Mouse (Mus musculus): Measurements from ENCODE around the gene Olfr279.

The Olfr279 gene

DNA sequence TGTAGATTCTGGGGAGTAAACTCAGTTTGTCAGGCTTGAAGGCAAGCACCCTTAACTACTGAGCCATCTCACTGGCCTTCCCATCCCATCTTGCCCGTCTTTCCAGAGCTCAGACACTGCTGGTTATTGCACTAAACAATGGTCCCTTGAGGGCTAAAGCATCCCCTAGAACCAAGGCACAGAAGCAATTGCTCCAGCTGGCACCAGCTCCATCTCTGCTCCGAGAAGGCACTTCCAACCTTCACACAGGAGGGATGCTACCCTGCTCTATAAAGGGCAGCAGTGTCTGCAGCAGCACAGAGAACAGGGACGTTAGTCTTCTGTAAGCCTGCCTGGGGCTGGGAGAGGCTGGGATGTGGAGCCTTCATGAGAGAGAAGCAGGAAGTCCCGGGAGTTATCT lies at the start of gene Olfr279:
Gene Olfr279 (plus strand): TSS at position 301 of the 400 bp plus-strand sequence.
- DNase-seq, result no peak

GRCm38 (mm10) chr15:98444561-98444960 lies 47.6 kb upstream of the Olfr279 start:
- DNase-seq, result no peak

DNA sequence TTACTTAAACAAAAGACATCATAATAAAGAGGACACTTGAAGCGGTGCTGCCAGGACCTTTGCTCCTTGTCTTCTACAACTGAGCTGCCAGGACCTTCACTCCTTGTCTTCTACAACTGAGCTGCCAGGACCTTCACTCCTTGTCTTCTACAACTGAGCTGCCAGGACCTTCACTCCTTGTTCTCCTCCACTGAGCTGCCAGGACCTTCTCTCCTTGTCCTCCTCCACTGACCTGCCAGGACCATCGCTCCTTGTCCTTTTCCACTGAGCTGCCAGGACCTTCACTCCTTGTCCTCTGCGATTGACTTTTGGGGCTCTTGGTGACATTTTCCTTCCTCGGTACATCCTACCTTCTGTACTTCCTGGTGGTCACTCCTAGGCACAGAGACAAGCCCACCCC lies 43.7 kb upstream of the Olfr279 start:
- peak; percentile 58 for DNase-seq

GRCm38 (mm10) chr15:98452288-98452687 lies 39.9 kb upstream of the Olfr279 start, which contains the start of gene Olfr281:
TSS of gene Olfr281 (plus strand) at chr15:98452588.
- no peak for DNase-seq

DNA sequence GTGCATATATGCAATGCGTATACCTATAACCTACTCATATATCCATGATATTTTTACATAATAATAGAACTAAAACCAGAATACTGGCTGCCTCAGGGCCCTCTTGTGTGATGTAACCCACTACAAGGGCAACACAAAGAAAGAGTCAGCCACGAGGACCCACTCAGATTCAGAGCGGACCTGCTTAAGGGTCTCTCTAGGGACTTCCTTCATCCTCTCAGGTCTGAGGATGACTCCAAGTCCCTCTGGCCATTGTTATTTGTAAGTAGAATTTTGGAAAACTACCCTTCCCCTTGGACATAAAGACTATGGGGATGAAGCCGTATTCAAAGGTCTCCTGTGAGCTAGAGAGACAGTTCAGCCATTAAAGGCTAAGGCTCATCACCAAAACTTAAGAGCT lies 22.6 kb upstream of the Olfr279 start, which contains the start of gene OR5BS1P:
Gene OR5BS1P (plus strand): TSS at position 301 of the 400 bp plus-strand sequence.
- DNase-seq, result no peak

DNA sequence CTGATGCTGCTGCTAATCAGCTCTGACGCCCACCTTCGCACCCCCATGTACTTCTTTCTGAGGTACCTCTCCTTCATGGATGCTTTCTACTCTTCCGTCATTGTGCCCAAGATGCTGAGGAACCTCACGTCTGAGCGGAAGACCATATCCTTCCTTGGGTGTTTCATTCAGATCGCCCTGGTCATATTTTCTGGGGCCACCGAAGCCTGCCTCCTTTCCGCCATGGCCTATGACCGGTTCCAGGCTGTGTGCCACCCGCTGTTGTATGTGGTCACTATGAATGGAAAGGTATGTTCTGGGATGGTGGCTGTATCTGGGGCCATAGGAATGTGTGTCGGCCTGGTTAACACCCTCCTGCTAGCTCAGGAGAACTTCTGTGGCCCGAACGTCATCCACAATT lies 20.7 kb upstream of the Olfr279 start:
- DNase-seq, result no peak

DNA sequence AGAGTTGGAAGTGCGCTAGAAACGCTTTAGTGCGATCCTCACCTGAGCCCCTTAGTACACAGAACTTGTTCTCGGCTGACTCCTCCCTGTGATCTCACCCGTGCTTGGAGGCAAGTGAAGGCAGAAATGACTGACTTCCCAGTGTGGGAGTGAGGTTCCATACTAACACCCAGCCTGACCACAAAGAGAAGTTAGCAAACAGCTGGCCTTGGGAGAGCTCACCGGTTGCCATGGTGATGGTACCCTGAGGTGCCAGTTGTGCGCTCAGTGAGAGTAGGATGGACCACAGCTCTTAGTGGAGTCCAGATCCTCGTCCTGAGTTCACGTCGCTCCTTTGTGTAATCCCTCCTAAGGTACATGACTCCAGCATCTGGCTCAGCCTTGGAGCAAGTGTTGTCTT lies 17.2 kb upstream of the Olfr279 start:
- DNase-seq, result no peak

- peak; percentile 74 for DNase-seq
Measured at GRCm38 (mm10) chr15:98475382-98475781, 16.8 kb upstream of the Olfr279 start.

DNA sequence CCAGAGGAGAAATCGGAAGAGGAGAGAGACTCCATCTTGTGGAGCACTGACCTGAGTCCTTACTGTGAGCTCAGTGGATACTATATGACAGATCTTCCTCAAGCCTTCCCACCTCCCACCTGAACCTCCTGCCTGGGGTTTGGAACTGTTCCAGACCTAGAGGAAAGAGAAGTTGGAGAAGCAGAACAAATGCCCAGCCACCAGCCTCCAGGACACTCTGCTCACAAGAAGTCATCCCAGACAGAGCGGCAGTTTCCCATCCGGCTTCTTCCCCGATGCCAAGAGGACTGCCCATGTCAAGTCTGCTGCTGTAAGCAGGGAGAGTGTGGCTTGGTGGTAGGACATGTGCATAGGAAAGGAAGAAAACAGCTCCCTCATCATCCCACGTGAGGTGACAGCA lies 15.9 kb upstream of the Olfr279 start:
- DNase-seq, result no peak

GRCm38 (mm10) chr15:98479568-98480102 lies 12.6 kb upstream of the Olfr279 start:
- no peak for DNase-seq

- no peak for DNase-seq
Measured at GRCm38 (mm10) chr15:98482701-98483100, 9.5 kb upstream of the Olfr279 start, which contains the start of gene Lalba. TSS of gene Lalba (minus strand) at chr15:98482721.

- DNase-seq, result peak; percentile 74
Measured at GRCm38 (mm10) chr15:98483907-98484886, 8.0 kb upstream of the Olfr279 start.

DNA sequence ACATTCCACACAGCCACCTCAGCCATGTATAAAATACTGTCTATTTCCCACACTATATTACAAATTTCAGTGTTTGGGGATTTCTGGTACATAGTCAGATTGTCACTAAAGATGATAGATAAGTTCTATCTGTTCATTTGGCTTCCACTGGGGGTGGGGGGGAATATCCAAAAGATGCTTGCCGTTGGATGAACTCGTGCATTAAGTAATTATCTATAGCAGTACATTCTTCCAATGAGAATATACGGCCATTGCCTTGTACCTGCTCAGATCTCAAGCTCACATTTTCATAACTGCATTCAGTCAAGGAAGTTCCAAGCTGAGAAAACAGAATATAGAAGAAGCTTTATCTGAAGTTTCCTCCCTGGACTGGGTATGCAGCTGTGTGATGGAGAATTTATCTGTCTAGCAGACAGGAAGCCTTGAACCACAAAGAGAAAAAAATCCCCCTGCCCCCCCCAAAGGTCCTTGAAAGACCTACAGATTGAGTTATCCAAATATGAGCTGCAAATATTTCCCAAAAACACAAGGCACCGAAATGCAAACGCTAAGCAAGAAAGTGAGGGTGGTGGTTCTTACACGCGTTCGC lies 5.7 kb upstream of the Olfr279 start:
- no peak for DNase-seq

DNA sequence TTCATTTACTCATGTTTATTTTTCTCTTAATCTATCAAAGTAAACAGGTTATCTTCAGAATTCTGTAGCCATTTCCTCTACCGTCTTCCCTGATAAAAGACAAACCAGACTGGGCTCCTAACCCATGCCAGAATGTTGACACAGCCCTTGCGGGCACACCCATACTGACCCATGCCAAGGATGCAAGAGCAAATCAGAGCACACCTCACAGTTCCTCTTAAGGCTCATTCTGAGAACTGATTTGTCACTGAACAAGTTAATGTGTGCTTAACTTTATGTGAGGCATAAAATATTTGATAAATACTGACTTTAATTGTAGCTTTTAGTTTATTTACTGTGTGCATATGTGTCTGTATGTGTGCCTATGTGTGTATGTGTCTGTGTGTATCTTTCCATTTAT lies 870 bp upstream of the Olfr279 start:
- DNase-seq, result peak; percentile 63

DNA sequence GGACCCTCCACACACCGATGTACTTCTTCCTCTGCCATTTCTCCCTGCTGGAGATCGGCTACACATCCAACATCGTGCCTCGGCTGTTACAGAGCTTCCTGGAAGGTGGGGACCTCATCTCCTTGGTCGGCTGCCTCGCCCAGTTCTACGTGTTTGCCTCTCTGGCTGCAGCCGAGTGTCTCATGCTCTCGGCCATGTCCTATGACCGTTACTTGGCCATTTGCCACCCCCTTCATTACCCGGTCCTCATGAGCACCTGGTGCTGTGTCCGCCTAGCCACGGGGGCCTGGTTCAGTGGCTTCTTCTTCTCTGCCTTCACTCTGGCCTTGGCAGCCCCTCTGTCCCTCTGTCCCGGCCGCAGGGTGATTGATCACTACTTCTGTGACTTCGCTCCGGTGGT lies 5.4 kb downstream of the Olfr279 start:
- no peak for DNase-seq

GRCm38 (mm10) chr15:98503317-98503716 lies 11.1 kb downstream of the Olfr279 start:
- no peak for DNase-seq

GRCm38 (mm10) chr15:98504514-98504913 lies 12.3 kb downstream of the Olfr279 start:
- DNase-seq, result peak; percentile 85

GRCm38 (mm10) chr15:98506253-98506957 lies 14.2 kb downstream of the Olfr279 start:
- peak; percentile 46 for DNase-seq

DNA sequence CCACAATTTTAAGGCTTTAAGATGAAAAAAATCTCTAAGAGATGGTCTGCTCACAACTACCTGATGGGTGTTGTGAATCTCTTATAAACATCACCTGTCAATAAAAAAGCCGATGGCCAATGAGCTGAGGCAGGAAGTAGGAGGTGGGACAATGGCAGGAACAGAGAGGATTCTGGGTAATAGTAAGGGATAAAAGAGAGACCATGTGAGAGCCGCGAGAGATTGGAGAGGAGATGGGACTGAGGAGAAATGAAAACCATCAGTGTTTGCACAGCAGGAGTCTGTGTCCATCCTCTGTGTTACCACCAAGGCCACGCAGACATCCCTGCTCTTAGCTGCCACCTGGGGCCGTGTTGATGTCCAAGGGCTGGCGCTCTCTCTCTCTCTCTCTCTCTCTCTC lies 15.1 kb downstream of the Olfr279 start:
- DNase-seq, result no peak

- DNase-seq, result no peak
Measured at GRCm38 (mm10) chr15:98509387-98509786, 17.2 kb downstream of the Olfr279 start.

- DNase-seq, result peak; percentile 87
Measured at GRCm38 (mm10) chr15:98510438-98511385, 18.5 kb downstream of the Olfr279 start.

Data from lung, postnatal 36 days (tissue).